Mouse (Mus musculus) bone marrow macrophage, adult 2 months (primary cell): ENCODE measurements around the gene B230217C12Rik.

Source experiments
- CTCF ChIP-seq: IDR thresholded peaks from 2 replicates; pipeline ENCODE4 v1.5.1; 2012; ENCODE audit warnings: low read depth, mild to moderate bottlenecking, low read length, moderate library complexity
- POLR2A ChIP-seq: IDR thresholded peaks from 2 replicates; pipeline ENCODE4 v1.6.1; 2012; ENCODE audit warnings: mild to moderate bottlenecking, low read depth, low read length, borderline replicate concordance

DNA sequence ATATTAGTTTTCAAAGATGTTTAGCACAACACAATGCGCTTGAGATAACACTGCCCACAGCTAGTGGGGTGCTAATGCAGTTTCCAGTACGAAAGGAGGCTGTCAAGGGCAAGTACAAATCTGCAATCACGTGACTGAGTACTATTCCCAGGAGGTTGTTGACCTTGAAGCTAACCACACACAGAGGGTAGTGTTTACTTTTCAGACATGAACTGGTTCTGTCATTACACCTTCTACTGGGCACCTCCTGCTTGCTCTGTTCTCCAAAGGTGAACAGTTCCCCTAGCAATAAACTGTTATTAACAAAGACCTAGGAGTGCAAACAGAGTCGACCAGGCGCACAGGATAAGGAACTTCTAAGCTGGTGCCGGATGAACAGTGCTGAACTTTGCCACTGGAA is 9.8 kb downstream of the B230217C12Rik start:
- TF ChIP-seq CTCF (no peak), POLR2A (no peak)
